Mouse (Mus musculus) lung, embryonic 14.5 days (tissue): ENCODE measurements around the gene Tango2. TPM values are rescaled to one million over a fixed set of nuclear protein-coding genes. Genes with fewer than 3 reads are reported as not detected.

ENCODE experiments used
- ATAC-seq: fragments of 200-750 bp; cut with Nextera tagmentation; 2 replicates; pipeline ENCODE4 v1.8.0; 2017; ENCODE audit warnings: mild to moderate bottlenecking, moderate TSS enrichment, moderate library complexity; ENCODE audit not compliant: insufficient read depth
- DNase-seq: peaks from one replicate; pipeline ENCODE4 v3.0.0-alpha.2; 2015
- H3K27ac ChIP-seq: fragments of 300-500 bp; sonication (generic); 2 replicates; pipeline ENCODE4 v1.5.1; 2014; ENCODE audit warnings: low read depth, mild to moderate bottlenecking, moderate library complexity
- H3K27me3 ChIP-seq: fragments of 300-500 bp; sonication (generic); 2 replicates; pipeline ENCODE4 v1.6.1; 2014; ENCODE audit warnings: low read length, control low read depth; ENCODE audit not compliant: insufficient read depth
- H3K36me3 ChIP-seq: fragments of 300-500 bp; sonication (generic); 2 replicates; pipeline ENCODE4 v1.6.1; 2014; ENCODE audit warnings: control low read depth; ENCODE audit not compliant: insufficient read depth
- H3K4me1 ChIP-seq: fragments of 300-500 bp; sonication (generic); 2 replicates; pipeline ENCODE4 v1.6.1; 2014; ENCODE audit warnings: antibody characterized with exemption, control low read depth; ENCODE audit not compliant: insufficient read depth
- H3K4me2 ChIP-seq: fragments of 300-500 bp; sonication (generic); 2 replicates; pipeline ENCODE4 v1.6.1; 2014; ENCODE audit warnings: mild to moderate bottlenecking
- H3K4me3 ChIP-seq: fragments of 300-500 bp; sonication (generic); 2 replicates; pipeline ENCODE4 v1.5.1; 2014; ENCODE audit warnings: low read depth, low read length
- H3K9ac ChIP-seq: fragments of 300-500 bp; sonication (generic); 2 replicates; pipeline ENCODE4 v1.6.1; 2014
- H3K9me3 ChIP-seq: fragments of 300-500 bp; sonication (generic); 2 replicates; pipeline ENCODE4 v1.6.1; 2016; ENCODE audit warnings: low read depth, low read length, control low read depth
- CTCF ChIP-seq: IDR thresholded peaks from 2 replicates; pipeline ENCODE4 v1.5.1; 2016; ENCODE audit warnings: antibody characterized with exemption, low read depth
- WGBS: fragments of 180-500 bp; shearing (Covaris S2); extraction: QIAGEN DNeasy Blood & Tissue Kit; methylation state at CpG from one replicate; pipeline ENCODE4 v1.1.7; 2014; 5-methylcytosine and 5-hydroxymethylcytosine counted together
- polyA plus RNA-seq: library from polyadenylated mRNA; unstranded; fragments of >200 nt; fragmentation: Nextera tagmentation; extraction: Ambion mirVana; gene quantifications from 2 replicates; pipeline ENCODE4 v1.2.1, GENCODE M21; 2014

Gene Tango2
- polyA plus RNA-seq, 1 experiment from 2014 or later: 27.2 TPM

DNA sequence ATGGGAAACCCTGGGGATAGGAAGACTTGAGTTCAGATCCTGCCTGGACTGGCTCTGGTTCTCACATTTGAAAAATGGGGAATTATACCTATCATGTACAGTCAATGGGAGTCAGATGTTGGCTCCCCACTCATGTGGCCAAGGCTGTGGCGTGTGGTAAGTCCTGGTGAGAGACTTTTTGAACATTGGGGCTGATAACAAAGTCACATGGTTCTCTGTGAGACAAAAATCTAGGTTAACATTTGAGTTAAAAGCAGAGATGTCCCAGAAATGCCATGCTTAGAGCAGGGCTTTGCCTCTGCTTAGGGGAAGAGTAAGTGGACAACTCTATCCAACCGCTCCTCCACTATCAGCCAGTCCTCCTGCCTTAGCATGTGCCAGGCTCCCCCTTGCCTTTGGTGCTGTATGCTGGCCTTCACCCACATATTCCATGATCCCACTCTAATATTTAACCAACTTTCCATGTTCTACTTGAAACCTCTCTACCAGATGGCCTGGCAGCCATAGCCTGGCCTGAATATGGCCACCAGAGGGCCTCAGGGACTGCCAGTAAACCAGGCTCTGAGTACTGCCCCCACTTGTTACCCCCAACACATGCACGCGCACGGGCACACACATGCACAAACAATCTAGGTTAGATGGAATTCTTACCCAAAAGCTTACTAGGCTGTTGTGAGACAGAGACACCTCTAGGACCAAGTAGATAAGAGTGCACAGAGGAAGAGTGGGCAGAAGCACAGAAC, 3.6 kb upstream of the Tango2 start:
- Histone ChIP-seq H3K27ac (no peak overlapping the region), H3K4me3 (no peak overlapping the region), H3K36me3 (no peaks in the 10 kb centered on the region), H3K27me3 (peaks cover 27% of the 10 kb centered on the region), H3K4me1 (no peaks in the 10 kb centered on the region), H3K9ac (no peak overlapping the region), H3K4me2 (no peak overlapping the region), H3K9me3 (no peaks in the 10 kb centered on the region)
- 60% methylated on average over 5 of the region's 5 CpGs for WGBS
- TF ChIP-seq CTCF: peak; percentile 72
- ATAC-seq (no peak), DNase-seq (peak; percentile 52)

DNA sequence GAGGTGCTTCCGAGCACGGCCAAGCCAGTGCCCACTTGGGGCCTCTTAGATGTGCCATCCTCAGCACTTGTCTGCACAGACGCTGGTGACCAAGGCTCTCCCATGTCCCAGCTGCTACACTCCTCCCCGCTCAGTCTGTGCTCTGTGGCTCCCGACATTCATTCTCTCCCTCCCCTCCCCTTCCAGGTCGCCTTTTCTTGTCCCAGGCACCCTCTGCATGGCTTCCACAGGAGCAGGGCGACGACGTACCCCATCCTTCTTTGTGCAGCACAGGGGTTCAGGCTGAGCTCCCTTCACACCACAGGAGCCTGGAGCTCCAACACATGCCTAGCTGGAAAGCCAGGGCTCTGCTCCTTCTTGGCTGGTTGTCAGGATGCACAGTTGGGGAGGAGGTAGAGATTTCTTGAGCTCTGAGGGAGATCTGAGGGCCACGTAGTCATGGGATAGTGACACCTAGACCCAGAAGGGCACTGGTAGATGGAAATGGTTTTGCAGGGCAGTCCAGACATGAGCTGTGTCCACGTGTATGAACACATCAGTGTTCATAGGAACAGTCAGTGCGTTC, 1.9 kb upstream of the Tango2 start:
- TF ChIP-seq CTCF: no peak
- ATAC-seq: no peak
- Histone ChIP-seq H3K4me2 (no peak overlapping the region), H3K36me3 (no peaks in the 10 kb centered on the region), H3K9ac (no peak overlapping the region), H3K9me3 (no peaks in the 10 kb centered on the region), H3K4me3 (no peak overlapping the region), H3K27me3 (peaks cover 27% of the 10 kb centered on the region), H3K27ac (no peak overlapping the region), H3K4me1 (no peaks in the 10 kb centered on the region)
- 67% methylated on average over 12 of the region's 12 CpGs for WGBS
- no peak for DNase-seq

DNA sequence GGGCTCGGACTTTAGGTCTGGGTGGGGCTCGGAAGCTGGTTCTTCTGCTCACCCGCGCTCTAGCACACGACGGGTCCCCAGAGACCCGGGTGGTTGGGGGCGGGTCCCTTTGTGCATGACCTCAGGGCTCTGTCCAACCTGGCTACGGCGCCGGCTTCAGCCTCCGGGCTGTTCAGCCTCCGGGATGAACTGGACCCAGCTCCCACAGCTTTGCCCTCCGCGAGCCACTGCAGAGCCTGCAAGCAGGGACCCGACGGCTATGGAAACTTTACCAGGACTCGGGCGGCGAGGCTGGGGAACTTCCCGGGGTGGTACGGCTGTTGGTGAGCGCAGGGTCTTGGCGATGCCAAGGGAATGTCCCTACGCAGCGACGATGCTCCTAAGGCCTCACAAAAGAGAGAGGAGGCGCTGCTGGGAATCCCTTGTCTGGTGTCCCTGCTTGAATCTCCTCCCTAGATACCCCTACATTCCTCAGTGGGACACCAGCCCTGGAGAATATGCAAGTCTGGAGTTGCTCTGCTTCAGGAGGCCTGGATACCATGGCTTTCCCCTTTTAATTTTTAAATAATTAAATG, 785 bp upstream of the Tango2 start:
- peaks cover 27% of the 10 kb centered on the region for H3K27me3 ChIP-seq
- TF ChIP-seq CTCF: no peak
- no peak; the same call in 1 of the 2 replicates for ATAC-seq

GRCm38 (mm10) chr16:18345243-18345642, 2.7 kb downstream of the Tango2 start:
- 5% methylated on average over 3 of the region's 3 CpGs for WGBS
- Histone ChIP-seq H3K27me3 (peaks cover 21% of the 10 kb centered on the region), H3K27ac (no peak overlapping the region), H3K36me3 (no peaks in the 10 kb centered on the region), H3K9me3 (no peaks in the 10 kb centered on the region), H3K4me1 (0 out of 2 replicates have a peak, but pooled peaks cover 5% of the 10 kb centered on the region), H3K4me3 (no peak overlapping the region), H3K4me2 (no peak overlapping the region), H3K9ac (no peak overlapping the region)
- DNase-seq (peak; percentile 93), ATAC-seq (peak; percentile 15; the same call in 1 of the 2 replicates)
- TF ChIP-seq CTCF: peak; percentile 95

More for the DNA sequence above, 785 bp upstream of the Tango2 start:
- H3K4me1 ChIP-seq: no peaks in the 10 kb centered on the region
- H3K4me3 ChIP-seq: peak overlapping the region; percentile 66
- WGBS: 1% methylated on average over 28 of the region's 28 CpGs
- H3K4me2 ChIP-seq: peak overlapping the region; percentile 98
- DNase-seq: peak; percentile 43
- no peak overlapping the region for H3K27ac ChIP-seq
- H3K9ac ChIP-seq: peak overlapping the region; percentile 62
- H3K36me3 ChIP-seq: no peaks in the 10 kb centered on the region
- no peaks in the 10 kb centered on the region for H3K9me3 ChIP-seq

GRCm38 (mm10) chr16:18343778-18344177, 4.1 kb downstream of the Tango2 start:
- no peak overlapping the region for H3K27ac ChIP-seq
- H3K9ac ChIP-seq: peak overlapping the region; percentile 60
- DNase-seq: peak; percentile 99
- peak overlapping the region; percentile 87 for H3K4me2 ChIP-seq
- H3K36me3 ChIP-seq: no peaks in the 10 kb centered on the region
- H3K4me1 ChIP-seq: peaks cover 7% of the 10 kb centered on the region; the same call in 1 of the 2 replicates
- ATAC-seq: peak; percentile 91
- WGBS: under 1% methylated on average over 38 of the region's 38 CpGs
- H3K27me3 ChIP-seq: peaks cover 7% of the 10 kb centered on the region; the same call in 1 of the 2 replicates
- H3K4me3 ChIP-seq: peak overlapping the region; percentile 64
- no peak for TF ChIP-seq CTCF
- H3K9me3 ChIP-seq: no peaks in the 10 kb centered on the region

DNA sequence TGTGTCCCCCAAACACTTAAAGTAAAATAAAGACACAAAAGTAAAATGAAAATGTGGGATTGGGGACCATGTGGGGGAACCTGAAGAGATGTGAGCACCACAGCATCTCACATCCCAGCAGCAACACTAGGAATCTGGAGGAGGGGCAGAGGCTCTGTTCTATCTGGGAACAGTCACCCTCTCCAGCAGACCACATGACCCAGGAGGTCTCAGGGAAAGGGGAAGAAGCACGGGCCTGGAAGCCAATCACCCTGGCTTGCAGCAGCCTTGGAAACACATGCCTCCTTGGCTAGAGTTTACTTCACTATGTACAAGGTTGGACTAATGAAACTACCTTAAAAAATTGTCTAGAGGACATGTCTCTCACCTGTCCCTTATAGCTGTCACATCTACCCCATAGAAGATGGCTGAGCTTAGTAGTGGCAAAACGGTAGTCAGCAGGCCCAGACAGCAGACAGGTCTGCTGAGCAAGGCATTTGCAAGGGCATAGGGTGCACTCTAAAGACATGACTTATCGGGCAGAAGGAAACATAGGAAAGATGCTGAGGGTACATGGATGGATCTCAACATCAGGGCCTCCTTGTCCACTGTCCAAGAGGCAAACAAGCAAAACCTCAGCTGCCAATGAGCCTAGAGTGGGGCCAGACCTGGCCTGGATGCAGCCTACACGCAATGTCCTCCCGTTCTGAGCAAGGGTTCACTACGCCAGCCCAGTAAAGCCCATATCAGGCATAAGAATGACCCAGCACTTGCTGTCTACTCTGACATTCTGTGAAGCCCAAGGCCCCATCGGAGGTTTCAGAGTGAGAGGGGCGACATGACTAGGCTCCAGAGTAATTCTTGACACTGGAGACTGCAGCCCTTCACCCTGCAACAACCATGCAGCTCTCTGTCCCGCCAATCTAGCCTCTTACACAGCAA, 5.0 kb downstream of the Tango2 start:
- no peak overlapping the region for H3K27ac ChIP-seq
- WGBS: 37% methylated on average over 9 of the region's 9 CpGs
- peak overlapping the region; percentile 60 for H3K9ac ChIP-seq
- H3K27me3 ChIP-seq: no peaks in the 10 kb centered on the region
- H3K4me1 ChIP-seq: peaks cover 7% of the 10 kb centered on the region; the same call in 1 of the 2 replicates
- ATAC-seq (0 out of 2 replicates have a peak, but pooled peaks have one; percentile 1), DNase-seq (no peak)
- no peak for TF ChIP-seq CTCF
- no peaks in the 10 kb centered on the region for H3K36me3 ChIP-seq
- H3K4me3 ChIP-seq: peak overlapping the region; percentile 64
- no peaks in the 10 kb centered on the region for H3K9me3 ChIP-seq
- H3K4me2 ChIP-seq: peak overlapping the region; percentile 87
